Mouse (Mus musculus): ENCODE measurements around the gene Sorl1. TPM values are rescaled to one million over a fixed set of nuclear protein-coding genes. Genes with fewer than 3 reads are reported as not detected.

Sorl1 gene
- polyA plus RNA-seq, 1 experiment from 2014 or later = 1.0 TPM

GRCm38 (mm10) chr9:41973775-41974657, 150.1 kb downstream of the Sorl1 start:
- Histone ChIP-seq H3K9me3 (replicated peaks) (0 out of 2 replicates have a peak, but pooled peaks cover 6% of the 10 kb centered on the region), H3K4me3 (replicated peaks) (no peak overlapping the region), H3K27me3 (no peaks in the 10 kb centered on the region), H3K4me1 (replicated peaks) (no peaks in the 10 kb centered on the region), H3K4me2 (no peak overlapping the region), H3K27ac (no peak overlapping the region), H3K36me3 (no peaks in the 10 kb centered on the region), H3K9ac (no peak overlapping the region)
- DNase-seq = no peak
- ATAC-seq (ENCODE audit: low read depth) = no peak
- WGBS (ENCODE audit: insufficient replicate concordance) = 65% methylated on average over 25 of the region's 25 CpGs

GRCm38 (mm10) chr9:41969961-41970360, 154.1 kb downstream of the Sorl1 start:
- Histone ChIP-seq H3K27me3 (no peaks in the 10 kb centered on the region), H3K36me3 (no peaks in the 10 kb centered on the region), H3K27ac (no peak overlapping the region), H3K9me3 (replicated peaks) (no peaks in the 10 kb centered on the region), H3K4me3 (replicated peaks) (no peak overlapping the region), H3K9ac (no peak overlapping the region), H3K4me1 (replicated peaks) (no peaks in the 10 kb centered on the region), H3K4me2 (no peak overlapping the region)
- no peak for ATAC-seq (ENCODE audit: low read depth)
- DNase-seq = no peak
- WGBS (ENCODE audit: insufficient replicate concordance) = 81% methylated on average over 8 of the region's 8 CpGs

- Histone ChIP-seq H3K36me3 (no peaks in the 10 kb centered on the region), H3K4me3 (replicated peaks) (no peak overlapping the region), H3K4me1 (replicated peaks) (no peaks in the 10 kb centered on the region), H3K27me3 (no peaks in the 10 kb centered on the region), H3K9me3 (replicated peaks) (no peaks in the 10 kb centered on the region), H3K4me2 (no peak overlapping the region), H3K27ac (no peak overlapping the region), H3K9ac (no peak overlapping the region)
- ATAC-seq (ENCODE audit: low read depth) (no peak), DNase-seq (no peak)
- 77% methylated on average over 15 of the region's 15 CpGs for WGBS (ENCODE audit: insufficient replicate concordance)
These were observed 155.2 kb downstream of the Sorl1 start for GRCm38 (mm10) chr9:41968673-41969460.

- H3K36me3 ChIP-seq = no peaks in the 10 kb centered on the region
- DNase-seq (no peak), ATAC-seq (ENCODE audit: low read depth) (no peak)
- H3K27ac ChIP-seq = no peak overlapping the region
- H3K9ac ChIP-seq = no peak overlapping the region
- WGBS (ENCODE audit: insufficient replicate concordance) = 68% methylated on average over 10 of the region's 10 CpGs
- H3K27me3 ChIP-seq = no peaks in the 10 kb centered on the region
- no peaks in the 10 kb centered on the region for H3K4me1 ChIP-seq (replicated peaks)
- no peak overlapping the region for H3K4me3 ChIP-seq (replicated peaks)
- H3K4me2 ChIP-seq = no peak overlapping the region
- no peaks in the 10 kb centered on the region for H3K9me3 ChIP-seq (replicated peaks)
These were observed 162.8 kb downstream of the Sorl1 start for GRCm38 (mm10) chr9:41961274-41961673.

- DNase-seq (no peak), ATAC-seq (ENCODE audit: low read depth) (no peak)
- no peaks in the 10 kb centered on the region for H3K9me3 ChIP-seq (replicated peaks)
- H3K4me2 ChIP-seq = no peak overlapping the region
- no peaks in the 10 kb centered on the region for H3K27me3 ChIP-seq
- H3K27ac ChIP-seq = no peak overlapping the region
- H3K4me3 ChIP-seq (replicated peaks) = no peak overlapping the region
- H3K9ac ChIP-seq = no peak overlapping the region
- WGBS (ENCODE audit: insufficient replicate concordance) = 74% methylated on average over 9 of the region's 9 CpGs
- no peaks in the 10 kb centered on the region for H3K4me1 ChIP-seq (replicated peaks)
- no peaks in the 10 kb centered on the region for H3K36me3 ChIP-seq
These were observed 165.8 kb downstream of the Sorl1 start for GRCm38 (mm10) chr9:41958282-41958681.

GRCm38 (mm10) chr9:41953486-41953885, 170.6 kb downstream of the Sorl1 start:
- Histone ChIP-seq H3K27me3 (peaks cover 13% of the 10 kb centered on the region; the same call in 1 of the 2 replicates), H3K9me3 (replicated peaks) (no peaks in the 10 kb centered on the region), H3K4me1 (replicated peaks) (no peaks in the 10 kb centered on the region; the same call in 1 of the 2 replicates), H3K36me3 (no peaks in the 10 kb centered on the region), H3K4me3 (replicated peaks) (no peak overlapping the region), H3K9ac (no peak overlapping the region), H3K4me2 (no peak overlapping the region), H3K27ac (no peak overlapping the region)
- WGBS (ENCODE audit: insufficient replicate concordance) = 9% methylated on average over 8 of the region's 8 CpGs
- DNase-seq = no peak
- ATAC-seq (ENCODE audit: low read depth) = no peak

GRCm38 (mm10) chr9:41952650-41953204, 171.4 kb downstream of the Sorl1 start:
- ATAC-seq (ENCODE audit: low read depth) = no peak
- no peaks in the 10 kb centered on the region for H3K36me3 ChIP-seq
- H3K4me1 ChIP-seq (replicated peaks) = no peaks in the 10 kb centered on the region; the same call in 1 of the 2 replicates
- H3K27ac ChIP-seq = no peak overlapping the region
- peaks cover 13% of the 10 kb centered on the region; the same call in 1 of the 2 replicates for H3K27me3 ChIP-seq
- no peak overlapping the region for H3K9ac ChIP-seq
- 59% methylated on average over 7 of the region's 7 CpGs for WGBS (ENCODE audit: insufficient replicate concordance)
- H3K9me3 ChIP-seq (replicated peaks) = no peaks in the 10 kb centered on the region
- H3K4me2 ChIP-seq = no peak overlapping the region
- DNase-seq = no peak
- H3K4me3 ChIP-seq (replicated peaks) = no peak overlapping the region

- 17% methylated on average over 16 of the region's 16 CpGs for WGBS (ENCODE audit: insufficient replicate concordance)
- Histone ChIP-seq H3K4me3 (replicated peaks) (peak overlapping the region; percentile 32), H3K27me3 (peaks cover 13% of the 10 kb centered on the region; the same call in 1 of the 2 replicates), H3K27ac (no peak overlapping the region), H3K4me1 (replicated peaks) (no peaks in the 10 kb centered on the region; the same call in 1 of the 2 replicates), H3K9ac (no peak overlapping the region), H3K36me3 (no peaks in the 10 kb centered on the region), H3K4me2 (peak overlapping the region; percentile 61), H3K9me3 (replicated peaks) (no peaks in the 10 kb centered on the region)
- DNase-seq = no peak
- ATAC-seq (ENCODE audit: low read depth) = no peak; the same call in 1 of the 2 replicates
These were observed 172.5 kb downstream of the Sorl1 start for GRCm38 (mm10) chr9:41951472-41952129.

GRCm38 (mm10) chr9:41950991-41951451, 173.1 kb downstream of the Sorl1 start:
- Histone ChIP-seq H3K4me2 (peak overlapping the region; percentile 61), H3K4me3 (replicated peaks) (peak overlapping the region; percentile 32), H3K36me3 (no peaks in the 10 kb centered on the region), H3K9ac (peak overlapping the region; percentile 26; the same call in 1 of the 2 replicates), H3K9me3 (replicated peaks) (no peaks in the 10 kb centered on the region), H3K27me3 (peaks cover 13% of the 10 kb centered on the region; the same call in 1 of the 2 replicates), H3K4me1 (replicated peaks) (no peaks in the 10 kb centered on the region; the same call in 1 of the 2 replicates), H3K27ac (no peak overlapping the region; the same call in 1 of the 2 replicates)
- under 1% methylated on average over 21 of the region's 21 CpGs for WGBS (ENCODE audit: insufficient replicate concordance)
- ATAC-seq (ENCODE audit: low read depth) (no peak; the same call in 1 of the 2 replicates), DNase-seq (peak; percentile 34)

GRCm38 (mm10) chr9:41950109-41950990, 173.7 kb downstream of the Sorl1 start:
- Histone ChIP-seq H3K27ac (no peak overlapping the region; the same call in 1 of the 2 replicates), H3K4me3 (replicated peaks) (peak overlapping the region; percentile 32), H3K4me1 (replicated peaks) (no peaks in the 10 kb centered on the region; the same call in 1 of the 2 replicates), H3K27me3 (peaks cover 13% of the 10 kb centered on the region; the same call in 1 of the 2 replicates), H3K9me3 (replicated peaks) (no peaks in the 10 kb centered on the region), H3K9ac (peak overlapping the region; percentile 26; the same call in 1 of the 2 replicates), H3K36me3 (no peaks in the 10 kb centered on the region), H3K4me2 (peak overlapping the region; percentile 61)
- DNase-seq = no peak
- WGBS (ENCODE audit: insufficient replicate concordance) = 11% methylated on average over 34 of the region's 34 CpGs
- ATAC-seq (ENCODE audit: low read depth) = no peak
